Mouse (Mus musculus): ENCODE results near the gene Foxc2. TPM values are rescaled to one million over a fixed set of nuclear protein-coding genes. Genes with fewer than 3 reads are reported as not detected.

Foxc2 gene
- total RNA-seq, 1 experiment: 0.27 TPM

GRCm38 (mm10) chr8:121119635-121120455, 3.9 kb downstream of the Foxc2 start:
- TF ChIP-seq CHD2 (IDR thresholded peaks at IDR 0.05; ENCODE audit: low read depth, low read length) (no peak), ZC3H11A (IDR thresholded peaks at IDR 0.05; ENCODE audit: borderline replicate concordance, low read depth, low read length) (no peak), HCFC1 (IDR thresholded peaks at IDR 0.05; ENCODE audit: borderline replicate concordance, insufficient read depth, low read length) (no peak), ZNF384 (IDR thresholded peaks at IDR 0.05; ENCODE audit: low read depth, low read length) (no peak), MAFK (IDR thresholded peaks at IDR 0.05; ENCODE audit: insufficient read depth, low read depth, low read length) (no peak)
- H3K4me3 ChIP-seq (ENCODE audit: insufficient read depth in 1 of 2, low read depth in 1 of 2, low read length in 2 of 2, poor library complexity in 1 of 2, severe bottlenecking in 1 of 2): no peak overlapping the region
- H3K9me3 ChIP-seq (ENCODE audit: control insufficient read depth, insufficient read depth, low read depth, low read length): no peaks in the 10 kb centered on the region
- no peak for DNase-seq (ENCODE audit: low read depth, low spot score)
- no peak overlapping the region for H3K27ac ChIP-seq (ENCODE audit: insufficient read depth, low read depth, low read length, poor library complexity, severe bottlenecking)
- peaks cover 0 to 3% of the 10 kb centered on the region in 2 experiments; a peak in 1 of 4 replicates for H3K4me1 ChIP-seq (ENCODE audit: control insufficient read depth in 2 of 2, insufficient read depth in 2 of 2, low read length in 2 of 2, poor library complexity in 1 of 2)
- in situ Hi-C loops (cut with MboI; ENCODE audit: low sequenced_read_pairs in 2 of 2, unreplicated experiment in 2 of 2): loop anchor here (5.0 to 10.0 kb wide), 3 partner anchors 38 to 395 kb away; partner anchors contain the start of gene Foxf1 (in 2 of the 2)
- no peak overlapping the region for H3K9ac ChIP-seq (ENCODE audit: insufficient read depth, low read depth, low read length, poor library complexity, severe bottlenecking)
- H3K36me3 ChIP-seq (ENCODE audit: control insufficient read depth, insufficient read depth, low read length, poor library complexity, severe bottlenecking): no peaks in the 10 kb centered on the region

- no peak for DNase-seq (ENCODE audit: low read depth, low spot score)
- Histone ChIP-seq H3K9ac (ENCODE audit: insufficient read depth, low read depth, low read length, poor library complexity, severe bottlenecking) (no peak overlapping the region), H3K36me3 (ENCODE audit: control insufficient read depth, insufficient read depth, low read length, poor library complexity, severe bottlenecking) (no peaks in the 10 kb centered on the region), H3K9me3 (ENCODE audit: control insufficient read depth, insufficient read depth, low read depth, low read length) (no peaks in the 10 kb centered on the region), H3K4me1 (ENCODE audit: control insufficient read depth in 2 of 2, insufficient read depth in 2 of 2, low read length in 2 of 2, poor library complexity in 1 of 2) (peaks cover 0 to 3% of the 10 kb centered on the region in 2 experiments; a peak in 1 of 4 replicates), H3K27ac (ENCODE audit: insufficient read depth, low read depth, low read length, poor library complexity, severe bottlenecking) (no peak overlapping the region), H3K4me3 (ENCODE audit: insufficient read depth in 1 of 2, low read depth in 1 of 2, low read length in 2 of 2, poor library complexity in 1 of 2, severe bottlenecking in 1 of 2) (no peak overlapping the region)
- no peak for TF ChIP-seq CHD2 (IDR thresholded peaks at IDR 0.05; ENCODE audit: low read depth, low read length)
- no peak for TF ChIP-seq MAFK (IDR thresholded peaks at IDR 0.05; ENCODE audit: insufficient read depth, low read depth, low read length)
- TF ChIP-seq ZNF384 (IDR thresholded peaks at IDR 0.05; ENCODE audit: low read depth, low read length): no peak
- no peak for TF ChIP-seq HCFC1 (IDR thresholded peaks at IDR 0.05; ENCODE audit: borderline replicate concordance, insufficient read depth, low read length)
- no peak for TF ChIP-seq ZC3H11A (IDR thresholded peaks at IDR 0.05; ENCODE audit: borderline replicate concordance, low read depth, low read length)
- in situ Hi-C loops (cut with MboI; ENCODE audit: low sequenced_read_pairs in 2 of 2, unreplicated experiment in 2 of 2): no loop called here
Measured at GRCm38 (mm10) chr8:121120456-121121419, 4.8 kb downstream of the Foxc2 start.

GRCm38 (mm10) chr8:121121704-121122103, 5.7 kb downstream of the Foxc2 start:
- peaks cover 0 to 3% of the 10 kb centered on the region in 2 experiments; a peak in 1 of 4 replicates for H3K4me1 ChIP-seq (ENCODE audit: control insufficient read depth in 2 of 2, insufficient read depth in 2 of 2, low read length in 2 of 2, poor library complexity in 1 of 2)
- H3K36me3 ChIP-seq (ENCODE audit: control insufficient read depth, insufficient read depth, low read length, poor library complexity, severe bottlenecking): no peaks in the 10 kb centered on the region
- H3K27ac ChIP-seq (ENCODE audit: insufficient read depth, low read depth, low read length, poor library complexity, severe bottlenecking): no peak overlapping the region
- in situ Hi-C loops (cut with MboI; ENCODE audit: low sequenced_read_pairs in 2 of 2, unreplicated experiment in 2 of 2): no loop called here
- no peak overlapping the region for H3K9ac ChIP-seq (ENCODE audit: insufficient read depth, low read depth, low read length, poor library complexity, severe bottlenecking)
- TF ChIP-seq HCFC1 (IDR thresholded peaks at IDR 0.05; ENCODE audit: borderline replicate concordance, insufficient read depth, low read length) (no peak), MAFK (IDR thresholded peaks at IDR 0.05; ENCODE audit: insufficient read depth, low read depth, low read length) (no peak), ZNF384 (IDR thresholded peaks at IDR 0.05; ENCODE audit: low read depth, low read length) (no peak), ZC3H11A (IDR thresholded peaks at IDR 0.05; ENCODE audit: borderline replicate concordance, low read depth, low read length) (no peak), CHD2 (IDR thresholded peaks at IDR 0.05; ENCODE audit: low read depth, low read length) (no peak)
- no peak overlapping the region for H3K4me3 ChIP-seq (ENCODE audit: insufficient read depth in 1 of 2, low read depth in 1 of 2, low read length in 2 of 2, poor library complexity in 1 of 2, severe bottlenecking in 1 of 2)
- H3K9me3 ChIP-seq (ENCODE audit: control insufficient read depth, insufficient read depth, low read depth, low read length): no peaks in the 10 kb centered on the region
- no peak for DNase-seq (ENCODE audit: low read depth, low spot score)

GRCm38 (mm10) chr8:121122368-121122767, 6.4 kb downstream of the Foxc2 start:
- Histone ChIP-seq H3K4me1 (ENCODE audit: control insufficient read depth in 2 of 2, insufficient read depth in 2 of 2, low read length in 2 of 2, poor library complexity in 1 of 2) (peaks cover 0 to 3% of the 10 kb centered on the region in 2 experiments; a peak in 1 of 4 replicates), H3K4me3 (ENCODE audit: insufficient read depth in 1 of 2, low read depth in 1 of 2, low read length in 2 of 2, poor library complexity in 1 of 2, severe bottlenecking in 1 of 2) (no peak overlapping the region), H3K9me3 (ENCODE audit: control insufficient read depth, insufficient read depth, low read depth, low read length) (no peaks in the 10 kb centered on the region), H3K36me3 (ENCODE audit: control insufficient read depth, insufficient read depth, low read length, poor library complexity, severe bottlenecking) (no peaks in the 10 kb centered on the region), H3K9ac (ENCODE audit: insufficient read depth, low read depth, low read length, poor library complexity, severe bottlenecking) (no peak overlapping the region), H3K27ac (ENCODE audit: insufficient read depth, low read depth, low read length, poor library complexity, severe bottlenecking) (no peak overlapping the region)
- no peak for DNase-seq (ENCODE audit: low read depth, low spot score)
- TF ChIP-seq ZC3H11A (IDR thresholded peaks at IDR 0.05; ENCODE audit: borderline replicate concordance, low read depth, low read length) (no peak), ZNF384 (IDR thresholded peaks at IDR 0.05; ENCODE audit: low read depth, low read length) (no peak), CHD2 (IDR thresholded peaks at IDR 0.05; ENCODE audit: low read depth, low read length) (no peak), MAFK (IDR thresholded peaks at IDR 0.05; ENCODE audit: insufficient read depth, low read depth, low read length) (no peak), HCFC1 (IDR thresholded peaks at IDR 0.05; ENCODE audit: borderline replicate concordance, insufficient read depth, low read length) (no peak)
- in situ Hi-C loops (cut with MboI; ENCODE audit: low sequenced_read_pairs in 2 of 2, unreplicated experiment in 2 of 2): no loop called here

All from ES-E14 (cell line).